Mouse (Mus musculus) thymus, adult 2 months (tissue): ENCODE results near the gene Tbx10. TPM values are rescaled to one million over a fixed set of nuclear protein-coding genes. Genes with fewer than 3 reads are reported as not detected.

Experiments
- DNase-seq: peaks from one replicate; pipeline ENCODE4 v3.0.0; 2021
- H3K27ac ChIP-seq: fragments of 200-500 bp; 2 replicates; pipeline ENCODE4 v1.5.1; 2012; ENCODE audit warnings: low read length, control low read depth; ENCODE audit not compliant: control insufficient read depth, insufficient read depth
- H3K27me3 ChIP-seq: fragments of 200-500 bp; 2 replicates; pipeline ENCODE4 v1.6.1; 2012; ENCODE audit warnings: mild to moderate bottlenecking, low read length, moderate library complexity, mixed read lengths; ENCODE audit not compliant: control insufficient read depth, insufficient read depth
- H3K36me3 ChIP-seq: fragments of 200-500 bp; 2 replicates; pipeline ENCODE4 v1.6.1; 2012; ENCODE audit warnings: mild to moderate bottlenecking, low read length, moderate library complexity; ENCODE audit not compliant: control insufficient read depth, insufficient read depth
- H3K4me1 ChIP-seq: fragments of 200-500 bp; replicated peaks from 2 replicates; pipeline ENCODE4 v1.6.1; 2012; ENCODE audit warnings: low read length; ENCODE audit not compliant: control insufficient read depth, insufficient read depth
- H3K4me3 ChIP-seq: fragments of 200-500 bp; 2 replicates; pipeline ENCODE4 v1.5.1; 2012; ENCODE audit warnings: mild to moderate bottlenecking, low read length, control low read depth, moderate library complexity; ENCODE audit not compliant: control insufficient read depth, insufficient read depth
- CTCF ChIP-seq: fragments of 200-500 bp; IDR thresholded peaks from 2 replicates; pipeline ENCODE4 v1.5.1; 2012; ENCODE audit warnings: mild to moderate bottlenecking, control low read depth, low read length, moderate library complexity, borderline replicate concordance; ENCODE audit not compliant: control insufficient read depth, poor library complexity, insufficient read depth; ENCODE audit errors: extremely low read depth
- POLR2A ChIP-seq: fragments of 200-500 bp; IDR thresholded peaks from 2 replicates; pipeline ENCODE4 v1.6.1; 2012; ENCODE audit warnings: mild to moderate bottlenecking, low read length, control low read depth, moderate library complexity; ENCODE audit not compliant: control insufficient read depth, poor library complexity, insufficient read depth; ENCODE audit errors: extremely low read depth
- WGBS: fragments of 180-500 bp; shearing (Covaris S2); methylation state at CpG from one replicate; pipeline ENCODE4 v1.1.7; 2018; 5-methylcytosine and 5-hydroxymethylcytosine counted together
- polyA plus RNA-seq: library from polyadenylated mRNA; depleted of rRNA; stranded (reverse); fragments of >200 nt; gene quantifications from 2 replicates; pipeline ENCODE4 v1.2.3, GENCODE M21; 2012

The Tbx10 gene
- polyA plus RNA-seq, 1 experiment: 0.20 TPM

DNA sequence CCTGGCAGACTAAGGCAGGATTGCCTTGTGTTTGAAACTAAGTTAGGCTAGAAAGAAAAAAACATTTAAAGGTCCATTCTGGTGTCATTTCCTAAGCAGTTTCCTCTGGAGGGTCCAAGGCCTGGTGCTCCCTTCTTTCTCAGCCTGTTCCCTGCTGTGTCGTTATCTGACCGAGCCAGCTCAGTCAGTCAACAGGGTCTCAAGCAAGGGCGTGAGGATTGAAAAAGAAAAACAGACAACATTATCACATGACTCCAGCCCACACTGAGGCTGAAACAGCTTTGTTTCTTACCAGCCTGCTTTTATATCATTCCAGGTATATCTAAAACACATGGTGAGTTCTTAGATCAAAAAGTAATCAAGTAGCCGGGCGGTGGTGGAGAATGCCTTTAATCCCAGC lies 23.1 kb downstream of the Tbx10 start:
- no peak overlapping the region for H3K4me3 ChIP-seq
- no peaks in the 10 kb centered on the region for H3K36me3 ChIP-seq
- no peak for DNase-seq
- H3K27me3 ChIP-seq: no peaks in the 10 kb centered on the region
- no peak overlapping the region for H3K27ac ChIP-seq
- WGBS: 97% methylated on average over 5 of the region's 5 CpGs
- H3K4me1 ChIP-seq: peaks cover 10% of the 10 kb centered on the region
- TF ChIP-seq POLR2A: no peak
- no peak for TF ChIP-seq CTCF

DNA sequence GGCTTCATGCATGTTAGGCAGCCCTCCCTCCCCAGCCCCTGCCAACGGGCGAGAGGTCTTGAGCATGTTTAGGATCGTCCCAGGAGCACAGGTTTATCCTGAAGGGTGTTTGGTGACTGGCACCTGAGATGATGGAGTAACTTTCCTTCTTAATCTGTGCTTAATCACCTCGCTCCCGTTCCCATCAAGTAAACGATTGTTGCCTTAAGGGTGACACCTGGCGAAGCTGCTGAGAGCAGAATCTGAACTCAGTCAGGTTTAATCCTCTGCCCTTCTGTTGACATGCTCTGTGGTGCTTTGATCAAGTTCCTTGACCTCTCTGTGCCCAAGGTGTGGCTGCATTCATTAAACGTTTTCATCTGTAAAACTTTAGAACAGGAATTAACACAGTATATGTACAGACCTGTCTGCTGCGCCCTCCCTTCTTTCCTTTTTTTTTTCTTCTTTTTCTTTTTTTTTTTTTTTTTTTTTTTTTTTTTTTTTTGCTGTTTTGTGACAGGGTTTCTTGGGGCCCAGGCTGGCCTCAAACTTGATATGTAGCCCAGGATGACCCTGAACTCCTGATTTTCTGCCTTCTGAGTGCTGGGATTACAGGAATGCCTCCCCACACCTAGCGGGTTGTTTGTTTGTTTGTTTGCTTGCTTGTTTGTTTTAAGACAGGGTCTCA lies 25.5 kb downstream of the Tbx10 start:
- no peak for DNase-seq
- H3K4me1 ChIP-seq: peaks cover 4% of the 10 kb centered on the region
- TF ChIP-seq POLR2A: no peak
- no peak for TF ChIP-seq CTCF

DNA sequence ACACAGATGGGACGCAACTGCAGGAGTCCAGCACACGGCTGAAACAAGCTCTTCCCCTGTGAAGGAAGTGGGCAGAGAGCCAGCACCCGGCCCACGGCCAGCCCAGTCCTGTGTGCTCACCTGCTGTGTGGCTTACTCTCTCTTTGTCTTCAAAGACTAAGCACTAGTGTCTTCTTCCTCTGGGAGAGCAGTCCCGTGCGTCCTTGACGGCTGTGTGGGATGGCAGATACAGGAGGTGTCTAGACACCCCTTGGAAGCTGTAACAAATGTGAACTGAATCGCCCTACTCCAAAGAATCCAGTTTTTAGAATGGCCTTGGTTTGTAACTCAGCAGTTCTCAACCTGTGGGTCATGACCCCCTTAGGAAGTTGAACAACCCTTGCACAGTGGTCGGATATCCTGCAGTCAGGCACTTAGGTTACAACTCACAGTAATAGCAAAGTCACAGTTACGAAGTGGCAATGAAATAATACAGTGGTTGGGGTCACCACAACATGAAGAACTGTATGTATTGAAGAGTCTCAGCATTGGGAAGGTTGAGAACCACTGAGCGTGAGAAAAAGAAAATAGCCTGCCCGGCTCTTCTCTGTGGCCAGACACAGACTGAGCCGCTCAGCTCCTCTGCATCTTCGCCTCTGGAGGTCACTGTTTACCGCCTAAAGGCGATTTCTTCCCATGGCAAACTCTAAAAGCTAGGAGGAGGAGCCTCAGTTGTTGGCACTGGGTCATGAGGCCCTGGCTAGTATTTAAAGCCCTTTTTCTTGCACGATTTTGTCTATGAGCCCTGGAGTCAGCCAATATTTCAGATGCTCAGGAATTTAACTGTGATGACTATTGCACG lies 26.4 kb downstream of the Tbx10 start:
- Histone ChIP-seq H3K27me3 (no peaks in the 10 kb centered on the region), H3K4me1 (peaks cover 3% of the 10 kb centered on the region; the same call in 1 of the 2 replicates), H3K4me3 (no peak overlapping the region), H3K27ac (no peak overlapping the region), H3K36me3 (no peaks in the 10 kb centered on the region)
- DNase-seq: peak; percentile 56
- TF ChIP-seq POLR2A: no peak
- 0 out of 2 replicates have a peak, but pooled peaks have one; percentile 32 for TF ChIP-seq CTCF
- 15% methylated on average over 18 of the region's 18 CpGs for WGBS

More for the DNA sequence above, 25.5 kb downstream of the Tbx10 start:
- H3K27ac ChIP-seq: no peak overlapping the region
- WGBS: 89% methylated on average over 10 of the region's 10 CpGs
- H3K4me3 ChIP-seq: no peak overlapping the region
- no peaks in the 10 kb centered on the region for H3K36me3 ChIP-seq
- H3K27me3 ChIP-seq: no peaks in the 10 kb centered on the region

DNA sequence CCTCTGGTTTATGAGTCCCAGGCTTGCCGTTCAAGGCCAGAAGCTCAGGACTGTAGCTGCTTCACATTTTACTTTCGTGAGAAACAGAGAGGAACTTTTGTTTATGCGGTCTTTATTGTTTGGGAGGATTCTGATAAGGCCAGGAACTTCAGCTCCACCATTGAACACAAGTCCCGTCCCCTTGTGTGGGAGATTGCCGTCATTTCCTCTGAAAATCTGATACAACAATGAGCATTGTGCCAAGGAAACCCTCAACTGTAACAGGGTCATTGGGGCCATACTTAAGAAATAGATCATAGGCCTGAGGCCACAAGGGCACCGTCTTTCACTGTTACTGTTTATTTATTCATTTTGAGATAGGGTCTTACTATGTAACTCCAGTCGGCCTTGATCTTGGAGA lies 30.6 kb downstream of the Tbx10 start:
- Histone ChIP-seq H3K27me3 (no peaks in the 10 kb centered on the region), H3K4me3 (no peak overlapping the region), H3K27ac (no peak overlapping the region), H3K4me1 (peaks cover 8% of the 10 kb centered on the region), H3K36me3 (no peaks in the 10 kb centered on the region)
- WGBS: 95% methylated on average over 7 of the region's 7 CpGs
- no peak for DNase-seq
- TF ChIP-seq POLR2A (no peak), CTCF (no peak)

DNA sequence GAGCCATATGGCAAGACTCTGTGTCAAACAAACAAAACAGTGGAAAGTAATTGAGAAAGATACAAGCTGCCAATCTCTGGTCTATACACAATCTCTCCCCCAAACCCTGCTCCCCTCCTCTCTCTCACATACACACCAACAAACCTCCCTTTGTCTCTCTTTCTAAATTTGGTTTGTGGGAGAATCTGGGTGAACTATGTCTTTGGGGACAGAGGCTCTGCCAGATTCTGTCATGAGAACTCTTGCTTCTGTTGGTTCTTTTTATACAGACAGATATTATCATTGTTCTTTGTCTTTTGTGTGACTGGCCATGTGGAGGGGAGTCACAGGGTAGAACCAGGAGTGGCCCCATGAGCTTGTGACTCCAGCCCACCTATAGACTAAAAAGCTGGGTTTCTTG lies 35.0 kb downstream of the Tbx10 start:
- no peak overlapping the region for H3K27ac ChIP-seq
- H3K36me3 ChIP-seq: no peaks in the 10 kb centered on the region
- H3K4me1 ChIP-seq: peaks cover 5% of the 10 kb centered on the region
- H3K4me3 ChIP-seq: no peak overlapping the region
- no peaks in the 10 kb centered on the region for H3K27me3 ChIP-seq
- TF ChIP-seq POLR2A (no peak), CTCF (no peak)
- DNase-seq: no peak

DNA sequence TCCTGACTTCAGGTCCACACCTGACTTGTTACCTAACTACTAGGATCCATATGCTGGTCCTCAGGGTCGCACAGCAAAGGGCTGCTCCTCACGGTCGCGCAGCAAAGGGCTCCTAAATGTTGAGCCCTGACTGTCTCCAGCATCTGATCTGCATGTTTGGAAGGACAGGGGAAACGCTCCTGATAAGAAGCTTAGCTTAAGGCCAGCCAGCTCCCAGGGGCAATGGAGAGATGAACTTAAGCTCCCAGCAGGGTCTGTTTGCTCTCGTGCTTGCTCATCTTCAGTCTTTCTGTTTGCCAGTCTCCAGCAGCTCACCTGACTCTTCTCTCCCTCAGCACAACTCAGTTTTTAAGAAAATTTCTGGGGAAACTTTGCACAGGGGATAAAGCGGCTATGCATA lies 40.1 kb downstream of the Tbx10 start:
- WGBS: 89% methylated on average over 7 of the region's 7 CpGs
- Histone ChIP-seq H3K4me1 (peaks cover 11% of the 10 kb centered on the region; the same call in 1 of the 2 replicates), H3K27ac (no peak overlapping the region), H3K4me3 (no peak overlapping the region), H3K27me3 (no peaks in the 10 kb centered on the region), H3K36me3 (no peaks in the 10 kb centered on the region)
- TF ChIP-seq CTCF: no peak
- no peak for TF ChIP-seq POLR2A
- DNase-seq: no peak
